Mouse (Mus musculus) kidney, adult 8-10 months (tissue): ENCODE measurements around the gene Gatad2b.
"Not testable (repeated sequence)": the region's sequence is repeated elsewhere in the genome, so short reads cannot be mapped to it uniquely, and the experiment has no call there.

Source experiments
- DNase-seq, 2 experiments: peaks; one replicate each; pipeline ENCODE4 v3.0.0; 2022

Gene Gatad2b

DNA sequence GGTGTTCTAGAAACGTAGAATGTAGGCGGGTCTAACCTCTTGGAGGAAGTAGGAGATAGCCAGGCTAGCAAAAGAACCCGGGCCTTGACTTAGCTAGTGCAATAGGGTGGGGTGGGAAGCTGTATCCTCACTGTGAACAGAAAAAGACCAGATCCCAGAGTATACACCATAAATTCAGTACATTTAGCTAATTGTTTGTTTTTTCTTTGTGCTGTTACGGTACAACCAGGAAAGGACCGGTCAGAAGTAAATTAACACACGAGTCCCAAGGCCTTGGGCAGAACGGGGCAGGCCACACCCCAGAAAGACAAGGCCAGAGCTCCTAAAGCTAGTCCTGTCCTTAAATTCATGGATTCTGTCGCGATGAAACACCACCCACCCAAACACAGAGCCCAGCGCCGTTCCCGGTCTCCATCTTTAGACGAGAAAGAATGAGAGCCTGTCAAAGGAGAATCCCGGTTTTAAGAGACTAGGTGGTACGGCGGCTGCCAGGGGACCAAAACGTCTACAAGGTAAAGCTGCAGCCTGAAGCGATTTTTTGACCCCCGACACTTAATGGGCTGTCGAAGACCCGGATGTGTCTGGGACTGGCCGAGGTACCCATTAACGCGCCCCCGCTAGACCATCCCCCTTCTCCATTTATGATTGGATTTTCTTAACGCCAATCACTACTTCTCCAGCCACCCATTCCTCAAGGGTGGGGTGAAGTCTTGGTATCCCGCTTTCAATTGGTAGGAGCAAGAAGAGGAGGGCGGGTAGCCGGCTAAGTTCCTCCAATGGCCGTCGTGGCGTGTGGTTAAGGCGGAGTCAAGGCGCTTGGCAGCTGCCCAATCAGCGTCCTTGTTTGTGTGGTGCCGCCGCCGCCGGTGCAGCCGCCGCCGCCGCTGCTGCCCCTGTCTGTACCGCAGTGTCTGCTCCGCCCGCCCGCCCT lies at the start of gene Gatad2b:
Gene Gatad2b, plus strand, starts transcription at position 834 of the 931 bp plus-strand sequence.
- peak; percentile 99 to 100 for DNase-seq

DNA sequence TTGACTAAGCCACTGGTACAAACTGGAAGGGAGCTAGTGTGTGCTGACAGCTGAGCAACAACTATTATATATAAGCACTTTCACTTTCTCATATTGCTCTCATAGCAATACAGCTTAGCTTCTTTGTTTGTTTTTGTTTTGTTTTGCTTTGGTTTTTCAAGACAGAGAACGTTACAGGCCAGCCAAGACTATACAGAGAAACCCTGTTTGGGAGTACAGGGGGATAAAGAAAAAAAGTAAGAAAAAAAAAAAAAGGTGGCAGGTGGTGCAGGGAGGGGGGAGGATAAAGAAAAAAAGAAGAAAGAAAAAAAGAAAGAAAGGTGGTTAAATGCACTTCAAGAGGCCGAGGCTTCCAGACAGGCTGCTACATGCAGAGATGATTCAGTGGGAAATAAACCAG lies 47.6 kb upstream of the Gatad2b start:
- DNase-seq = no peak

DNA sequence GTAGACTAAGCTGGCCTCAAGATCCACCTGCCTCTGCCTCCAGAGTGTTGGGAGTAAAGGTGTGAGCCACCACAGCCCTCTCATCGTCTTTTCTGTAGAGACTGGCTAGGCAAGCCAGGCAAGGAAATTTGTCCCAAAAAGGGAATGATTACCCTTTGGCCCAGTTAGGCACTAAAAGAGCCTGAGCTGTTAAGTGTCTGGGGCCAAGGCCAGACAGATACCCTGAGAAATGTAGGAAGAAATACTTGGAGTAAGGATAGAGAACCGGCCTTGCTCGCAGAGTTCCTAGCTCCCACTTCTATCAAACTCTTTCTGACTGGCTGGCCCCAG lies 45.4 kb upstream of the Gatad2b start:
- no peak for DNase-seq

GRCm38 (mm10) chr3:90247960-90248745 lies 44.8 kb upstream of the Gatad2b start, which contains the start of gene Slc39a1:
Slc39a1 (plus strand) TSS chr3:90248172.
- peak; percentile 95 for DNase-seq

GRCm38 (mm10) chr3:90248746-90249100 lies 44.3 kb upstream of the Gatad2b start:
- DNase-seq = no peak

GRCm38 (mm10) chr3:90250791-90251190 lies 42.2 kb upstream of the Gatad2b start:
- no peak for DNase-seq

DNA sequence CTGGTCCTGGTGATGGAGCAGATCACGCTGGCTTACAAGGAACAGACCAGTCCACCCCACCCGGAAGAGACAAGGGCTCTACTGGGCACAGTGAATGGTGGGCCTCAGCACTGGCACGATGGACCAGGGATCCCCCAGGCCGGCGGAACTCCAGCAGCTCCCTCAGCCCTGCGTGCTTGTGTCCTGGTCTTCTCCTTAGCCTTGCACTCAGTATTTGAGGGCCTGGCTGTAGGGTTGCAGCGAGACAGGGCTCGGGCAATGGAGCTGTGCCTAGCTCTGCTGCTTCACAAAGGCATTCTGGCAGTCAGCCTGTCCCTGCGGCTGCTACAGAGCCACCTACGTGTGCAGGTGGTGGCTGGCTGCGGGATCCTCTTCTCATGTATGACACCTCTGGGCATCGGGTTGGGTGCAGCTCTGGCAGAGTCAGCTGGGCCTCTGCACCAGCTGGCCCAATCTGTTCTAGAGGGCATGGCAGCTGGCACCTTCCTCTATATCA lies 41.2 kb upstream of the Gatad2b start:
- DNase-seq = not testable (repeated sequence)

DNA sequence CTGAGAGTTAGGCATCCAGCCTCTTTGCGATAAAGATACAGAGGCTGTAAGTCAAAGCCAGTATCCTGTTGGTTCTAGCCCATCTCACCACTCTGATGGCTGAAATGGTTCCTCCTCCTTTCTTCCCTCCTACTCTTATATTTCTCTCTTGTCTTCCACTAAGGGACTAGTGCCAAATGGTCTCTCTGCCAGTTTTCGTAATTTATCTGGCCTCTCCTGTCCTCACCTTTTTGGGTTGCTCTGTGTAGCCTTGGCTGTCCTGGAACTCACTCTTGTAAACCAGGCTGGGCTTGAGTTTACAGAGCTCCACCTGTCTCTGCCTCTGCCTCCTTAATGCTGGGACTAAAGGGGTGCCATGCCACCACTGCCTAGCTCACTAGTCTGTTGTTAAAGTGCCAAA lies 40.3 kb upstream of the Gatad2b start:
- not testable (repeated sequence) for DNase-seq

GRCm38 (mm10) chr3:90253174-90253573 lies 39.8 kb upstream of the Gatad2b start:
- DNase-seq = not testable (repeated sequence)

- DNase-seq = peak; percentile 96 to 98
These were observed 39.1 kb upstream of the Gatad2b start, which contains the start of gene Crtc2 for GRCm38 (mm10) chr3:90253653-90254418. Crtc2 (plus strand) TSS chr3:90254163.

GRCm38 (mm10) chr3:90254419-90255193 lies 38.4 kb upstream of the Gatad2b start:
- DNase-seq = no peak

DNA sequence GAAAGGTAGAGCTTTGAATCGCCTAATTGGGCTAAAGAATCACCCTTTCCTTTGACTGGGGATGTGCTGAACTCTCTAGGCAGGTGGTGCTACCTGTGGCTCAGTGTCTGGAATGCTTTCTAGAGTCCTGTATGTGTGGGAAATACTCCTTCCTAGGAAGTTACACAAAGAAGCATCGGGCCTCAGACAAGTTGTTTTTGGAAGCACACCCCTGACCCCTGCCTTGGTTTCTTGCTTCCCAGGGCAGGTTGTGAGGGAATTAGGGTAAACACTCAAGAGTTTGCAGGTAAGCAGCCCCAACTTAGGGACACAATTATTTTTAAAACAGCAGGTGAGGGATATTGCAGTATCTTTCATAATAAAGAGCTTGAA lies 37.8 kb upstream of the Gatad2b start:
- no peak for DNase-seq

GRCm38 (mm10) chr3:90255784-90256353 lies 37.1 kb upstream of the Gatad2b start:
- no peak for DNase-seq

DNA sequence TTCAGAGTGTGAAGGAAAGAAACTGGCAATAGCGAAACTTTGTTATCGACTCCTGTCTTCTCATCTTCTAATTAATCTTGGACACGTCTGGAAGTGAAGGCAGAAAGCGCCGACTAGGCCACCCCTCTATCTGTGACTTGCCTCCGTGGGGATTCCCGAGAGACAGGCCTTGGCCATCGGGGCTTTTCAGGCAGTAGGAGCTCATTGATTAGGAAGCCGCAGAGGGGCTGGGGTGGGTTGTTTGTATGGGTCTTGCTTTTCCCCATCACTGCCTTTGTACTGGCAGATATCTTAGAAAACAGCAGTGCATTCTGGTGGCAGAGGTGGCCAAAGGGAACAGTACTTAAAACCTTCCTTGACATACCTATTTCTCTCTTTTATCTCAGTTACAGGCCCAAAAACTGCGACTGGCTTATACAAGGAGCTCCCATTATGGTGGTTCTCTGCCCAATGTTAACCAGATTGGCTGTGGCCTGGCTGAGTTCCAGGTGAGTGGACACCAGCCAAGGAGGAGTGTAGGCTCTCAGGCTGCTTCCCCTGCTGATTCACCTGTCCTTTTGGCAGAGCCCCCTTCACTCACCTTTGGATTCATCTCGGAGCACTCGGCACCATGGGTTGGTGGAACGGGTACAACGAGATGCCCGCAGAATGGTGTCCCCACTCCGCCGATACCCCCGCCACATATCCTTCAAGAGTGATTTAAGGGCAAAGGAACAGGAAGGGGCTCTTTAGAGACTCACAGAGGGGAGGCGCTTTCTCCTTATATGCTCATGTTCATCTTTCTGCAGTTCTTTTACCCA lies 36.0 kb upstream of the Gatad2b start:
- peak; percentile 46 to 73 for DNase-seq

DNA sequence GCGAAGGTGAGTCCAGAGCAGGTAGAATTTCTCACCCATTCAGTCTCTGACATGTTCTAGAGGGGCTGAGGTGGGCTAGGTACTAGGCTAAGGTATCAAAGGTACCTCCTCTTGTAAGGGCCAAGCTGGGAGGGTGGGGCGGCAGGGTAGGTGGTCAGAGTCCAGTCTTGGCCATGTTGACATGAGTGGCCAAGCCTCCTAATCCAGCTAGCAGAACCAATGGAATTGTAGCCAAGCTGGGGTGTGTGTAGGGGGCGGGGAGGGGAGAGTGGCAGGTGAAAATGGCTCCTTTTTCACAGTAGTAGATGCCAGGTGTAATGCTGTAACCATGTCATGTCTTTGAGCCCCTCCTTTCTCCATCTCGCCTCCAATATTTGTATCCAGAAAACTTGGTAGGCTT lies 34.5 kb upstream of the Gatad2b start:
- peak; percentile 64 for DNase-seq

- DNase-seq = no peak
These were observed 29.7 kb upstream of the Gatad2b start for GRCm38 (mm10) chr3:90263121-90263771.

DNA sequence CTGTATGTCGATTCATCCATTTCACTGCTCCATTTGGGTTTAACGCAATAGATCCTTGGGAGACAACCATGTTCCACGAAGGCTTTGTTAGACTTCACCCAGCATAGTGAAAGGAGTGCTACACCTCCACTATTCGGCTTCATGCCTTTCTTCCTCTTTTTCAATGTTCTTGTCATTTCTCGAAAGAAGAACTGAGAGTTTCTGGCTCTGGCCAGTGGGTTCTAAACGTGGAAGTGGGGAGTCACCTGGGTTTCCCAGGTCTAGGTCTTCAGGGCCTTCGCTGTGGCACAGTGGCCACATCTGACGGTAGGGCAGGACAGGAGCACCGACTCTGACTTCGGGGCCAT lies 28.3 kb upstream of the Gatad2b start:
- no peak for DNase-seq

DNA sequence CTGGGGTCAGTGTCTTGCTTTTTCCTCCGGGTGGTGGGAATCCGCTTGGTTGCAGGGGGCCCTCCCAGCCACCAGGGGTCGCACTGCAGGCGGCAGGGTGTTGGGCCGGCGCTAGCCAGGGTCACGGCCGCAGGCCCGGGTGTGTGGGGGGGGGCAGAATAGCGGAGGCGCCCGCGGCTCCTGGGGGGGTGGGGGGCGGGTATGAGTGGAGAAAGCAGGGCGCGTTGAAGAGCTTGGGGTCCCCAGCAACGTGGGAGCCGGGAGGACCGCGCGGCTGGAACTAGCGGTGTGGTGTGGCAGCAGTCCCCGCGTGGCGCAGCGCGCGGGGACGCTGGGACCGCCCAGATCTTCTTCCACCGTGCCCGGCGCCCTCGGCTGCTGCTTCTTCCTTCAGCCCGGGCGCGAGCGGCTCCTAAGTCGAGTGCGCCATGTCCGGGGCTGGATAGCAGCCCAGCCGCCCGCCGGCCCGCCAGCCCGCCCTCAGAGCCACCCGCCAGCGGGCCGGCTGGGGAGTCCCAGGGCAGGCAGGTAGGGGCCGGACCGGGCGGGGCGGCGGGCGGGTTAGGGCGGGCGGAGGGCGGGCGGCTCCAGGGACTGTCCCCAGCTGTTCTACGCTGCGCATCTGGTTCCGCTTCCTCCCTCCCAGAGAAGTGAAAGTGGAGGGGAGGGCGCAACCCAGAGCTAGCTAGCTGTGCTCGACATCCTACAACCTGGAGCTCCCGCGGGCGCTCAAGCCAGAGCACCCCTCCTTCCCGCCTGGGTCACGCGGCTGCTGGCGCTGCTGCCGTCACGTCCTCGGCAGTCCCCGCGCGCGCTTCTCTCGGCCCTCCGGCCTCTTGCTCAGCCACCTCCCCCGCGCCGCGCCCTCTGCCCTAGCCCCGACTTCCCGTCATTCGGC lies 27.7 kb upstream of the Gatad2b start, which contains the start of gene Dennd4b:
Gene Dennd4b, plus strand, starts transcription at position 152 of the 898 bp plus-strand sequence.
- peak; percentile 88 to 89 for DNase-seq
